Mouse (Mus musculus): ENCODE data around the gene Galnt15. TPM values are rescaled to one million over a fixed set of nuclear protein-coding genes. Genes with fewer than 3 reads are reported as not detected.

The Galnt15 gene
- polyA plus RNA-seq (2015; fragmentation: Nextera tagmentation; extraction: Ambion mirVana): 0.01 TPM in 1 of 2 replicates, not detected in the other

- H3K27me3 ChIP-seq (ENCODE audit: control insufficient read depth, insufficient read depth, low read depth, low read length): peaks cover 8% of the 10 kb centered on the region; the same call in 1 of the 2 replicates
Measured at GRCm38 (mm10) chr14:32028681-32029091, at the start of gene Galnt15. TSS of gene Galnt15 (plus strand) at chr14:32028989.

GRCm38 (mm10) chr14:31994021-31994420 lies 34.8 kb upstream of the Galnt15 start:
- Histone ChIP-seq H3K9me3 (replicated peaks; ENCODE audit: control insufficient read depth, low read length) (no peaks in the 10 kb centered on the region), H3K27me3 (ENCODE audit: control insufficient read depth, insufficient read depth, low read depth, low read length) (no peaks in the 10 kb centered on the region), H3K4me3 (ENCODE audit: low read depth, low read length) (no peak overlapping the region), H3K27ac (ENCODE audit: low read length) (no peak overlapping the region), H3K4me2 (ENCODE audit: low read depth, low read length) (no peak overlapping the region), H3K36me3 (ENCODE audit: control insufficient read depth, insufficient read depth) (no peaks in the 10 kb centered on the region), H3K9ac (ENCODE audit: low read depth, low read length) (no peak overlapping the region), H3K4me1 (ENCODE audit: control insufficient read depth, low read depth, low read length) (no peaks in the 10 kb centered on the region)
- no peak for ATAC-seq (ENCODE audit: low read depth)
- WGBS (ENCODE audit: insufficient replicate concordance): 48% methylated on average over 8 of the region's 8 CpGs

More at GRCm38 (mm10) chr14:32028681-32029091, at the start of gene Galnt15:
- no peak for ATAC-seq (ENCODE audit: low read depth)
- Histone ChIP-seq H3K4me2 (ENCODE audit: low read depth, low read length) (no peak within 1 kb of the TSS), H3K4me3 (ENCODE audit: low read depth, low read length) (no peak within 1 kb of the TSS), H3K36me3 (ENCODE audit: control insufficient read depth, insufficient read depth) (no peaks in the 10 kb centered on the region), H3K4me1 (ENCODE audit: control insufficient read depth, low read depth, low read length) (no peaks in the 10 kb centered on the region), H3K27ac (ENCODE audit: low read length) (no peak within 1 kb of the TSS), H3K9ac (ENCODE audit: low read depth, low read length) (no peak within 1 kb of the TSS), H3K9me3 (replicated peaks; ENCODE audit: control insufficient read depth, low read length) (no peaks in the 10 kb centered on the region)
- WGBS (ENCODE audit: insufficient replicate concordance): 15% methylated on average over 9 of the region's 9 CpGs

GRCm38 (mm10) chr14:32000941-32001340 lies 27.8 kb upstream of the Galnt15 start:
- 67% methylated on average over 7 of the region's 7 CpGs for WGBS (ENCODE audit: insufficient replicate concordance)

GRCm38 (mm10) chr14:32002502-32003338 lies 26.1 kb upstream of the Galnt15 start:
- 73% methylated on average over 15 of the region's 15 CpGs for WGBS (ENCODE audit: insufficient replicate concordance)
- Histone ChIP-seq H3K27ac (ENCODE audit: low read length) (no peak overlapping the region), H3K4me3 (ENCODE audit: low read depth, low read length) (no peak overlapping the region), H3K27me3 (ENCODE audit: control insufficient read depth, insufficient read depth, low read depth, low read length) (no peaks in the 10 kb centered on the region), H3K4me2 (ENCODE audit: low read depth, low read length) (no peak overlapping the region), H3K9me3 (replicated peaks; ENCODE audit: control insufficient read depth, low read length) (no peaks in the 10 kb centered on the region), H3K4me1 (ENCODE audit: control insufficient read depth, low read depth, low read length) (no peaks in the 10 kb centered on the region), H3K36me3 (ENCODE audit: control insufficient read depth, insufficient read depth) (no peaks in the 10 kb centered on the region), H3K9ac (ENCODE audit: low read depth, low read length) (no peak overlapping the region)
- ATAC-seq (ENCODE audit: low read depth): no peak

More at GRCm38 (mm10) chr14:32000941-32001340, 27.8 kb upstream of the Galnt15 start:
- Histone ChIP-seq H3K4me3 (ENCODE audit: low read depth, low read length) (no peak overlapping the region), H3K4me2 (ENCODE audit: low read depth, low read length) (no peak overlapping the region), H3K9ac (ENCODE audit: low read depth, low read length) (no peak overlapping the region), H3K27me3 (ENCODE audit: control insufficient read depth, insufficient read depth, low read depth, low read length) (no peaks in the 10 kb centered on the region), H3K36me3 (ENCODE audit: control insufficient read depth, insufficient read depth) (no peaks in the 10 kb centered on the region), H3K4me1 (ENCODE audit: control insufficient read depth, low read depth, low read length) (no peaks in the 10 kb centered on the region), H3K9me3 (replicated peaks; ENCODE audit: control insufficient read depth, low read length) (no peaks in the 10 kb centered on the region), H3K27ac (ENCODE audit: low read length) (no peak overlapping the region)
- no peak for ATAC-seq (ENCODE audit: low read depth)

GRCm38 (mm10) chr14:32003904-32004596 lies 24.7 kb upstream of the Galnt15 start:
- Histone ChIP-seq H3K4me2 (ENCODE audit: low read depth, low read length) (no peak overlapping the region), H3K36me3 (ENCODE audit: control insufficient read depth, insufficient read depth) (no peaks in the 10 kb centered on the region), H3K9ac (ENCODE audit: low read depth, low read length) (no peak overlapping the region), H3K9me3 (replicated peaks; ENCODE audit: control insufficient read depth, low read length) (no peaks in the 10 kb centered on the region), H3K27me3 (ENCODE audit: control insufficient read depth, insufficient read depth, low read depth, low read length) (no peaks in the 10 kb centered on the region), H3K27ac (ENCODE audit: low read length) (no peak overlapping the region), H3K4me3 (ENCODE audit: low read depth, low read length) (no peak overlapping the region), H3K4me1 (ENCODE audit: control insufficient read depth, low read depth, low read length) (no peaks in the 10 kb centered on the region)
- ATAC-seq (ENCODE audit: low read depth): no peak
- WGBS (ENCODE audit: insufficient replicate concordance): 64% methylated on average over 7 of the region's 7 CpGs

- Histone ChIP-seq H3K27ac (ENCODE audit: low read length) (no peak overlapping the region), H3K4me3 (ENCODE audit: low read depth, low read length) (no peak overlapping the region), H3K27me3 (ENCODE audit: control insufficient read depth, insufficient read depth, low read depth, low read length) (no peaks in the 10 kb centered on the region), H3K36me3 (ENCODE audit: control insufficient read depth, insufficient read depth) (no peaks in the 10 kb centered on the region), H3K4me2 (ENCODE audit: low read depth, low read length) (no peak overlapping the region), H3K9me3 (replicated peaks; ENCODE audit: control insufficient read depth, low read length) (no peaks in the 10 kb centered on the region), H3K9ac (ENCODE audit: low read depth, low read length) (no peak overlapping the region), H3K4me1 (ENCODE audit: control insufficient read depth, low read depth, low read length) (no peaks in the 10 kb centered on the region)
- no peak for ATAC-seq (ENCODE audit: low read depth)
- WGBS (ENCODE audit: insufficient replicate concordance): 38% methylated on average over 9 of the region's 9 CpGs
Measured at GRCm38 (mm10) chr14:32005673-32006261, 23.0 kb upstream of the Galnt15 start.

GRCm38 (mm10) chr14:32007654-32008335 lies 21.0 kb upstream of the Galnt15 start:
- Histone ChIP-seq H3K9me3 (replicated peaks; ENCODE audit: control insufficient read depth, low read length) (no peaks in the 10 kb centered on the region), H3K36me3 (ENCODE audit: control insufficient read depth, insufficient read depth) (no peaks in the 10 kb centered on the region), H3K4me1 (ENCODE audit: control insufficient read depth, low read depth, low read length) (no peaks in the 10 kb centered on the region), H3K4me2 (ENCODE audit: low read depth, low read length) (no peak overlapping the region), H3K9ac (ENCODE audit: low read depth, low read length) (no peak overlapping the region), H3K27me3 (ENCODE audit: control insufficient read depth, insufficient read depth, low read depth, low read length) (no peaks in the 10 kb centered on the region), H3K4me3 (ENCODE audit: low read depth, low read length) (no peak overlapping the region), H3K27ac (ENCODE audit: low read length) (no peak overlapping the region)
- WGBS (ENCODE audit: insufficient replicate concordance): 72% methylated on average over 4 of the region's 4 CpGs
- ATAC-seq (ENCODE audit: low read depth): no peak

- no peak for ATAC-seq (ENCODE audit: low read depth)
- no peak overlapping the region for H3K9ac ChIP-seq (ENCODE audit: low read depth, low read length)
- no peaks in the 10 kb centered on the region for H3K36me3 ChIP-seq (ENCODE audit: control insufficient read depth, insufficient read depth)
- H3K9me3 ChIP-seq (replicated peaks; ENCODE audit: control insufficient read depth, low read length): no peaks in the 10 kb centered on the region
- H3K27ac ChIP-seq (ENCODE audit: low read length): no peak overlapping the region
- WGBS (ENCODE audit: insufficient replicate concordance): 62% methylated on average over 2 of the region's 2 CpGs
- H3K27me3 ChIP-seq (ENCODE audit: control insufficient read depth, insufficient read depth, low read depth, low read length): no peaks in the 10 kb centered on the region
- no peak overlapping the region for H3K4me2 ChIP-seq (ENCODE audit: low read depth, low read length)
- no peak overlapping the region for H3K4me3 ChIP-seq (ENCODE audit: low read depth, low read length)
- H3K4me1 ChIP-seq (ENCODE audit: control insufficient read depth, low read depth, low read length): no peaks in the 10 kb centered on the region
Measured at GRCm38 (mm10) chr14:32009715-32010114, 19.1 kb upstream of the Galnt15 start.

Measured in liver, embryonic 16.5 days (tissue).